Mouse (Mus musculus) bone marrow macrophage, adult 2 months (primary cell): Measurements from ENCODE around the gene Gm10944.

Source experiments
- CTCF ChIP-seq: IDR thresholded peaks from 2 replicates; pipeline ENCODE4 v1.5.1; 2012; ENCODE audit warnings: low read depth, mild to moderate bottlenecking, low read length, moderate library complexity
- POLR2A ChIP-seq: IDR thresholded peaks from 2 replicates; pipeline ENCODE4 v1.6.1; 2012; ENCODE audit warnings: mild to moderate bottlenecking, low read depth, low read length, borderline replicate concordance

DNA sequence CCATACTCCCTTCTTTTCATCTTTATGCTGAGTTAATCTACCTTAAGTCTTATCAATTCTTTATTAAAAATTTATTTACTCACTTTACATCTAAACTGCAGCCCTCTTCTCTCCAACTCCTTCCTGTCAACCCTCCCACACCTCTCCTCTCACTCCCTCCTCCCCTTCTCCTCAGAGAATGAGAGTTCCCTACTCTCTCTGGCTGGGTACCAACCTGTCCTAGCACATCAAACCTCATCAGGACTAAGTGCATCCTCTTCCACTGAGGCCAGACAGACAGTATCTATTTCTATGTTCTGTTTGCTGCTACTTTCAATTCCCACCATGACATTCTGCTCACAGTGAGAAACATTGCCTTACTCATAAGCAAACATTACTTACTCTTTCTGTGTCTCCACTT, 25.2 kb upstream of the Gm10944 start:
- no peak for TF ChIP-seq POLR2A
- TF ChIP-seq CTCF = no peak
